Mouse (Mus musculus): ENCODE data around the gene Fat3.

Gene Fat3

DNA sequence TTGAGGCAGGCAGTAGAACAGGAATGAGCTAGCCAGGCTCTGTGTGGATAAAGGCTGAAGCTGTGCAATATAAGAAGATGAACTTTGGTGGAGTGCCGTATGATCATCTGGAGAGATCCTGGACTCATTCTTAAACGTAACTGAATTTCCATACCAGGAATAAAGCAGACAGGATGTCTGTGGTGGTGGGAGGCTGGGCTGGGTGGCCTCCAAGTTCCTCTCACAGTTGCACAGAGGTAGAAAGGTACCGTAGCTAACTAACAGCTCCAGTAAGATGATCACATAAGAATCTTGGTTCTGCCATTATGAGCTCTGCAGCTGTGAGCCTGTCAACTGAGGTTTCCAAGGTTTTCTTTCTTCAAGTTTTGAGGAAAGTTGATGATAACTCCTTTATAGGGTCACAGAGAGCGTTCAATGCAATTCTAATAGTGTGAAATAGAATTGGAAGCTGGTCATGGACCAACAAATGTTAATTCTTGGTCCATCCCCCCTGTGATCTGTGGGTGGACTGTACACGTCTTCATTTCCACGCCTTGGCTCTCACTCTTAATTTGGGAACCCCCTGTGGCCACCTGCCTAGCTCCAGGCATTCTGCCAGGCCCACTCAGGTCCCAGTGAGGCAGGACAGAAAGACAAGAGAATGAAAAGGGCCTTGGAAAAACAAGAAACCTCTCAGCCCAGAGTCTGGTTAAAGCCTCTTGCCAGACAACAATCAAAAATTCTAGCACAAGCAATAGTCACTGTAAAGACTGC is 547.3 kb downstream of the Fat3 start:
- no peak for DNase-seq (ENCODE audit: low read depth, low spot score)

DNA sequence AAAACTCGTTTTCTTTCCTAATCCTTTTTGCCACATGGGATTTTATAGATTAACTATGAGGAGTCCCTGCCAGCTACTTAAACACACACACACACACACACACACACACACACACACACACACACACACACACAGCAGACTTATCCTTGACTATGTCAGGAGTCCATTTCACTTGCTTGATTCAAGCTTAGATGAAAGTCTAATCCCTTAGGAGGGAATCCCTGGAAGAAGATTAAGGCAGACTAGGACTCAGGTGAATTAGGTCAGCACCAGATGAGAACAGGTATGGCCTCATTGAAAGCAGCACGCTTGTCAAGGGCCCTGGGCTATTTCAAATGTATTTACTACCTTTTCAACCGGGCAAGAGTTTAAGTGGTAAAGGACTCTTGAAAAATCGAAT is 553.0 kb downstream of the Fat3 start:
- DNase-seq (ENCODE audit: low read depth, low spot score): no peak

DNA sequence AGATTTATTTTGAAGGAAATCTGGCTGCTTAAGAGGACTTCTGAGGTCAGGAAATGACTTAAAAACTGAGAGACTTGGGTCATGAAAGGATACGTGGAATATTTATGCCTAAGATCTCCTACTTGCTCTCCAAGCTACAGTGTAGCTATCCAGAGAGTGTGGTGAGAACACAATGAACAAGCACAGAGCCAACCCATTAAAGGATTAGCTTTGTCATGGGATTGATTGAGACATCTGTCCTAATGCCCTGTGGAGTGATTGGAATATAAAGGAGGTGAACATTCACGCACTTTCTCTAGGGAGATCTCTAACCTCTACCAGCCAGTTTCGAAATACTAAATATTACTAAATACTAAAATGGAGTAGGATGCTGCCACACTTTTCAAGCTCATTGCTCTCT is 556.9 kb downstream of the Fat3 start:
- no peak for DNase-seq (ENCODE audit: low read depth, low spot score)

DNA sequence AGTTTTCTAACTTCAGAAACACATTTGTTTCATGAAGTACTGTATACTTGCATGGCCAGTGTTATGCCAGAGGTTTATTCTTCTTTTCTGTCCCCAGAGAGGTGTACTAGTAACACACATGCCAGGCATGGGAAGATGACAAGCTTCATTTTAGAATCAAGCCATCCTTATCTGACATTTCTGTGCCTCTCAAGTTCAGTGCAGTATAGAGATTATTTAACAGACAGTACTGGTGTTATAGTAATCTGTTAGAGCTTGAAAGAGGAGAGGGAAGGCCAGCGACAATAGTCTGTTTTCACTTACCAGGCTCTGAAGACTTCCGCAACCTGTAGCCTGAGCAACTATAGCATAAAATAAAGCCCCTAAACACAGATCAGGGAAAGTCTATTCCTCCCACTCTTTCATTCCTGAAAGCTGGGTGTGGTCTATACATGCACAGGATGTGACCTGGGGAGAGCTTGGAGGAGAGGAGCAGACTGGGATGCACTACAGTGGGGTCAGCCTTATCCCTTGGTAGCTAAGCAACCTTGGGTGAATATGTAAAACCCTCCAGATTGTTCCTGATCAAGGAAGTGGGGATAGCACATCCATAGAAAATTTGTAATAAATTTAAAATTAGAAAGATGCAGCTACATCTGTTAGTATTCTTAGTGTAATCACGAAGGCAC is 557.5 kb downstream of the Fat3 start:
- DNase-seq (ENCODE audit: low read depth, low spot score): no peak

DNA sequence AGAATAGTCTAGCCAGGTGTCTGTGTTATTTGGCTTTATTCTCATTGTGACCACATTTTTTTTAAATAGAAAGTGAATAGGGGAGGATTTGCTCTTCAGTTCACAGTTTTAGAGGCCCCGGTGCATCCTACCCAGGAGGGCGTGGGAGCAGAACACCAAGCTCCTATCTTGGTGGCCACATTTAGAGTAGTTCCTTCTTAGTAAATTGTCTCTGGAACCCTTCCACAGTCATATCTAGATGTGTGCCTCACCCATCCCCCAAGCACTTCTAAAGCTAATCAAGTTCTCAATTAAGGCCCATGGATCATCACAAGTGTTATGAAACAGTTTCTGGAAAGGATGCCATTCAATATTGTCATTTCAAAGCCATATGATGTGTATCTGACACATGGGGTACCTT is 559.3 kb downstream of the Fat3 start:
- DNase-seq (ENCODE audit: low read depth, low spot score): no peak

DNA sequence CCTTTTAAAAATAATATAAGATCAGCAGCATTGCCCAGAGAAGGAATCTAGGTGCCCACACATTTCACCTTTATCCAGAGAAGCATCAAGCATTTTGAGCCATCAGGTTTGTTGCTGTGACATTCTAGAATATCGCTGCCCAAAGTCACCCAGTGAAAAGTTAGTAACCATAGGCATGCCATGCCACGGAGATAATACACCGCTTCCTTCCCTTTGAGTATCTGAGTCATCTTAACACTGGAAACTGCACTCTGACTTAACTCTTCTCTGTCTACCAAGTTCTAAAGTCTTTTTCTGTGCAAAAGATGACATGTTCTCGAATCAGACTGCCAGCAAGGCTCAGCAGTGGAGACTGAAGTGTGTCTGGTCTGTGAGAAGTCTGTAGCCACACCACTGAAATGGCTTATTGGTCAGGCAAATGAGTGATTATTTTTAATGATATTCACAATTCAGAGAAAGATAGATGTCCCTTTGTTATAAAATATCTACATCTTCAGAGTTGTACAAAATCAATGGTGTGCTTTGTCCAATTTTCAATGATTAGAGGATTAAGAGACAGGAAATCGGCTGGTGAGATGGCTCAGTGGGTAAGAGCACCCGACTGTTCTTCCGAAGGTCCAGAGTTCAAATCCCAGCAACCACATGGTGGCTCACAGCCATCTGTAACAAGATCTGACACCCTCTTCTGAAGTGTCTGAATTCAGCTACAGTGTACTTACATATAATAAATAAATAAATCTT is 560.0 kb downstream of the Fat3 start:
- no peak for DNase-seq (ENCODE audit: low read depth, low spot score)

DNA sequence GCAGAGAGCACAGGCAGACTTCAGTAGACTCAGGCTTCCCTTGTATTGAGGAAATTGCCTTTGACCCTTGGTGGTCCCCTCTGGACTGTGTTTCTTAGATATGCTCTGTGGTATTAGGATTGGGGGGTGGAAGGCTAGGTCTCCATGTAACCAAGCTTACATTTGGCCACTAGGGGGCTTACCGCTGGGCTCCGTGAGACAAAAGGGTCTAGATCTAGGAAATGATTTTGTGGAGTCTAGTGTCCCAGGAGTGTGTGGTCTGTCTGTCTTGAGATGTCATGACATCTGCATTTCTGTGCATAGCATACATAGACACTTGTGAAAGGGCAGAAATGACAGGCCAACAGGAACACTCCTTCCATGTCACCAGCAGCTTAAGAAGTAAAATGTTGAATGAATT is 561.5 kb downstream of the Fat3 start:
- no peak for DNase-seq (ENCODE audit: low read depth, low spot score)

DNA sequence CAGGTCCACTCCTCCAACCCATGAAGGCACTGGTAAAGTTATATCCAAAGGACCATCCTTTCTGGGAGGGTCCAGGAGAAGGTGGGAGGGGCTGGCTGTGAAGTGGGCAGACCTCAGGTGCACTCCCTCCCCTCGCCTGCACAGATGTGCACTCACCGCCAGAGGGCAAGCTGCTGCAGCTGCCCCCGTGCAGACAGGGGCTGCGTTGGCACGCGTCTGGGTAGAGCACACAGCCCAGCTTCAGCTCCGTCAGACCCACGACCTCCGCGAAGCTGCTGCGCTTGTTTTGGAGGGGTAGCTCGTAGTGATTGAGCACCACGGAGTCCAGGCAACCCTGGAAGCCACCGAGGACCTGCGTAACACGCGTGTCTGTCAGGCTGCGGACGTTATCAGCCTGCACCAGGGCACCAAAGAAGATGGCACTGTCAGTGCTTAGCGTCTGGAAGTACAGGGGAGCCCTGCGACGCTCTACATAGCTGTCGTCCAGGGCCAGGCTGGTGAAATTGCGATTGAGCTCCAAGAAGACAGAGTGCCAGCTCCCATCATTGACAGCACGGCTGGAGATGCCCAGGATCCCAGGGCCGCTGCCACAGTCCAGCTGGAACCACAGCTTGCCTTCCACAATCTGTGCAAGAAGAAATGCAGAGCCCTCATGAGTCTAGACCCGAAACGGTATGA is 563.1 kb downstream of the Fat3 start:
- DNase-seq (ENCODE audit: low read depth, low spot score): no peak

DNA sequence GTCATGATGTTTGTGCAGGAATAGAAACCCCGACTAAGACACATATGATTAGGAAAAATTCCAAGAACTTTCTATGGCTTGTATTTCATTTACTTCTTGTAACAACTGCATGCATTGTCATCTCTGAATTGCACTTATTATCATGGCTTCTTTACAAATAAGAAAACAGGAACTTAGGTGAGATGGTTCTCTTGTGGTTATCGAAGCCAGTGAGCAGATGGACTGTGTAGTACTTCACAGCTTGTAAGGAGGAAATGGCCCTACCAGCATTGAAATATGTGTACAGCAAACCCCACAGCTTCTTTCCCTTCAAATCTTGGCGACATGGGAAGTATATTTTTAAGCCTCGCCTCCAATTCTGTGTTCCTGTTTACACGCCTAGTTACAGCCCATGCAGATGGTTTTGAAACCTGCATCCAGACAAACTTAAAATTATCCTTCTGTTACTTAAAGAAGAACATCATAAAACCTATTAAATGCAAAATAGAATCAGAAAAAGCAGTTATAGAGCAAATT is 570.1 kb downstream of the Fat3 start:
- no peak for DNase-seq (ENCODE audit: low read depth, low spot score)

DNA sequence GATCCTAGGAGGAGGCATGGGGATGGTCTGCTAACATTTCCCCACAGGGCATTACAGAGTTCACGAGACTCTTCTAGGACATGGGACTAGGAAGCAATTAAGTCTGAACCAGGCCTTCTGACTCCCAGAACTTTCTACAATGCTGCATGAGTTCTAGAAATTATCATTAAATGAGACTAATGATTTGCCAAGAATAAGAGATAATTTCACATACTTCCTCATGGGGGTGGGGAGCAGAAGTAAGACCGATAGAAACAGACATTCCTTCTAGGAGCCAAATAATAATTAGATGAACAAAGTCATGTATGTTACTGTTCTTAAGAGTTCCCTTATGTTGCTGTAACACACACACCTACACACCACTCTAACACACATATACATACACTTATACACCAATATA is 572.8 kb downstream of the Fat3 start:
- no peak for DNase-seq (ENCODE audit: low read depth, low spot score)

DNA sequence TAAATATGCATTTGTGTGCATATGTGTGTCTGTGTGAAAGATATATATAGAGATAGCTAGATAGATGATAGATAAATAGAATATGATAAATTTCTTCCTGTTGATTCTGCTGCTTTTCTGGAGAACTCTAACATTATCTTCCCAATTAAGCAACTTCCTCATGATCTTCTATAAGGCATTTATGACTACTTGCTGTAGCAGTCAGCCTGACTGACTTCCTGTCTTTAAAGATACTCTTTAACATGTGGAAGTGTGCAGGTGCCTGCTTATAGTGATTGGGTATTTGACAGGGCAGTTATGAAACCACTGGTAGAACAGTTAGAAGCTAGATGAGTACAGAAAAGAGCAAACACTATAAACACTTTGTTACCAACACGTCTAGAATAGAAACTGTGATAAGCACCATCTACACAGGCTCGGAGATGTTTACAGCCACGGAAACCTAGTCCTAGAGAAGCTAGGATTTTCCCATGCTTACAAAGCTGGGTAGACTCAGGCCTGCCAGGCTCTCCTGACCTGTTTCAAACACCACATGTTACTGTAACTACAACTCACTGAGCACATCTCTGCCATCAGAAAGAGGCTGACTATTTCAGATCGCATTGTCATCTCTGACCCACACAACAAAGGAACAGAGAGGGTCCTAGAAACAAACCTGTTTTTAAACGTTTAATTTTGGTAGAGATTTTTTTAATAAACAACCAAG is 573.6 kb downstream of the Fat3 start:
- DNase-seq (ENCODE audit: low read depth, low spot score): no peak

DNA sequence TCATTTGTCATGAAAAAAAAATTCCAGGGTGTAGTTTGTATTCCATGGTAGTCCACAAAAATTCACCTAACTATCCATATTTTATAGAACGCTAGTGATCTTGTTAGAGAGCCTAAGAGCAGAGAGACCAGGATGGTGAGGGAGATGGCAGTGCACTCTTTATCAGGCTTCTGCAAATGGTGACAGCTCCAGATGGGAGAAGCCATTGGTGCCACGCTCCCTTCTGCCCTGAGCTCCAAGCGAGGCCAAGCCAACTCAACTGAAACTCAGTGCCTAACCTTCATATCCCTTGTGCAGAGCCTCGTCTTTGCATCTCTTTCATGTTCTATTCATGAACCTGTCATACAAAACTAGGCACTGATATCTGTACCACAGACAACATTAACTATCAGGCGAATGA is 575.8 kb downstream of the Fat3 start:
- no peak for DNase-seq (ENCODE audit: low read depth, low spot score)

DNA sequence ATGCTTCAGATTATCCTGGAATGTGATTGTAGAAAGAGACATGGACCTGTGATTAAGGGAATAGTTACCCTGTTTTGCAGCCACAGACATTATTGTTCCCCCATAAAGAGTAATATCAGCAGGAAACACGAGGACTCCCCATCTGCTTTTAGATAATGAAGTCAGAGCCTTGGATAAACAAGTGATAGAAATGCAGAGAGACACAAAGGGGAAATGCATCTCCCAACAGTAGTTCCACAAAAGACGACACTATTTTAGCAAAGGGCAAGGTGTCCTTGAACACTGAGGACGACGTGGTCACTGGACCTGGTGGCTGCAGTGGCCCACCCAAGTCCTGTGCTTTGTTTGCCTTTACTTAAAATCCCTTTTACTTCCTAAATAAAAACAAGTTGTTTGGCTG is 580.8 kb downstream of the Fat3 start:
- DNase-seq (ENCODE audit: low read depth, low spot score): no peak

DNA sequence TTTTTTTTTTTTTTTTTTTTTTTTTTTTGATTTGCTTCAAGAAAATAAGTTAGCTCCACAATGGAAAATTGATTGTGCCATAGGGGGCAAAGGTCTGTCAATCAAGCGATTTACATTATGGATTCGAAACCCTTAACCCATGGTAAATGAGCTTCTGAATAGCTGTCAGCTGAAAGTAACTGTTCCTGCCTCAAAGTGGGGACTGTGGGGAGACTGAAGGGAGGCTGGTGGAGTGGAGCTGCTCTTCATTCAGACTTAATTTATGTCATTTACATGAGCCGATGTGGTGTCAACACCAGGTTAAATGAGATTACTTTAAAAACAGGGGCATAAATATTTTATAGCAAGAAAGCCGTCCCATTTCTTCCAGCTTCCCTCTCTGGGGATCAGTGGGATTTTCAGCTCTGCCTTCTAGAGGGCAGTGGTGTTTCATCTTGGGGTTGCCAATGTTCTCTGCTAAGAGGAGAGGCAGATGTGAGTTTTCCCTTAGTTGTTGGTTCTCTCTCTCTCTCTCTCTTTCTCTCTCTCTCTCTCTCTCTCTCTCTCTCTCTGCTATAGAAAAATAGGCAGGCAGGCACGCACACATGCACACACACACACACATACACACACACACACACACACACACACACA is 581.6 kb downstream of the Fat3 start:
- DNase-seq (ENCODE audit: low read depth, low spot score): no peak

DNA sequence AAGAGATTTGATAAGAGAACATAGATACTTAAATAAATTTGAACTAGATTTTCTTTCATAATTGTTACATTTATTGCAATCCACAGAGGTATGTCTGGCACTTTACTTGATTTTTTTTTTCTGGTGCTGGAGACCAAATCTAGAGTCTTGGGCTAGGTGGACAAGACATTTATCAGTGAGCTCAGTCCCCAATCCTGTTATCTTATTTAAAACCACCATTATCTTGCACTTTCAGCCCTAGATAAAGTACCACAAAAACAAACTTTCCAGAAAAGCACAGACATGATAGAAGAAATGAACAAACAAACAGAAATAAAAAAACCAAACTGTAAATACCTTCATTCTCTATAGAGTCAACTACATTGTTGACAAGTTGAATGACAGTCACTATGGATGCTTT is 584.5 kb downstream of the Fat3 start:
- DNase-seq (ENCODE audit: low read depth, low spot score): no peak

DNA sequence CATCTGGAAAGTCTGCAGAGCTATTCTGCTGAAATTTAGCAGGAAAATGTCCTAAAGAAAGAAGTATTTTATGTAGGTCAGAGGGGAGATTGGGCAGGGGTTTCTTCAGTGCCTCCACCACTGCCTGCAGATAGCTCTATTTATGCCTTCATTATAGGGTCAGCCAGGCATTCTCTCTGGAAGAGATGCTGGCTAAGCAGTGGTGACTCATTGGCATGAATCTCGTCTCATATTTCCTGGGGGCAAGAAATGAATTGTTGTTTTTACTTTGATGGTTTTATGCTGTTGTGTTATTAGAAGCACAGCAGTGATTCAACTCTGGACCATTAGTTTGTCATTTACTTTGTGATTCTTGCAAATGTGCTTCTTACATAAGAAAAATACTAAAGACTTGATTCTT is 588.4 kb downstream of the Fat3 start:
- no peak for DNase-seq (ENCODE audit: low read depth, low spot score)

DNA sequence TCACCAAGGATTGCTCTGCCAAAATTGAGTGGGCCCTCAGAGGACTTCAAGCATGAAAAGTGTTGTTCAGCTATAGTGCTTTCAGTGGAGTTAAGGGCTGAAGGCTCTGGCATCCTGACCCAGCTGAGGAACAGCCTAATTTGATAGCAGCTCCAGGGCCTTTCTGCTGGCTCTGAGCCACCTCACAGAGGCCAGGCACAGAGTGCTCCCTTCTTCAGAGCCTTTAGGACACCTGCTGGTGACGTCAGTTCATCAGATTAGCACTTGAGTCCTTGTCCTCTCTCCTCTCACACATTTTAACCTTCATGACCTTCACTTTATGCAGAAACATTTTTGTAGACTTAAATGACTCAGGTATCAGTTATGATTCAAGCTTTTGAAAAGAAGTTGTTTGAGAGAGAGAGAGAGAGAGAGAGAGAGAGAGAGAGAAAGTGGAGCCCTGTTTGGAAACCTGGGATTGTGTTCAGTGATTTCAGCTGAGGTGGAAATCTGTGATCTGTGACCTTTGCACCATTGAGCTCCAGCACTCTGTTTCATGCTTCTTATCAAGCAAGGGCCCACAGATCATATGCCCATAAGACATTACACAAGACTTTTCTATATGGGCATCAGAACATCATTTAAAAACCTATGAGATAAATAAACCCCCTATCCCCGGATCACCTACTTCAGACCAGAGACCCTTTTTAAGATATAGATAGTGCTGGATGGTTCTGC is 591.5 kb downstream of the Fat3 start:
- no peak for DNase-seq (ENCODE audit: low read depth, low spot score)

DNA sequence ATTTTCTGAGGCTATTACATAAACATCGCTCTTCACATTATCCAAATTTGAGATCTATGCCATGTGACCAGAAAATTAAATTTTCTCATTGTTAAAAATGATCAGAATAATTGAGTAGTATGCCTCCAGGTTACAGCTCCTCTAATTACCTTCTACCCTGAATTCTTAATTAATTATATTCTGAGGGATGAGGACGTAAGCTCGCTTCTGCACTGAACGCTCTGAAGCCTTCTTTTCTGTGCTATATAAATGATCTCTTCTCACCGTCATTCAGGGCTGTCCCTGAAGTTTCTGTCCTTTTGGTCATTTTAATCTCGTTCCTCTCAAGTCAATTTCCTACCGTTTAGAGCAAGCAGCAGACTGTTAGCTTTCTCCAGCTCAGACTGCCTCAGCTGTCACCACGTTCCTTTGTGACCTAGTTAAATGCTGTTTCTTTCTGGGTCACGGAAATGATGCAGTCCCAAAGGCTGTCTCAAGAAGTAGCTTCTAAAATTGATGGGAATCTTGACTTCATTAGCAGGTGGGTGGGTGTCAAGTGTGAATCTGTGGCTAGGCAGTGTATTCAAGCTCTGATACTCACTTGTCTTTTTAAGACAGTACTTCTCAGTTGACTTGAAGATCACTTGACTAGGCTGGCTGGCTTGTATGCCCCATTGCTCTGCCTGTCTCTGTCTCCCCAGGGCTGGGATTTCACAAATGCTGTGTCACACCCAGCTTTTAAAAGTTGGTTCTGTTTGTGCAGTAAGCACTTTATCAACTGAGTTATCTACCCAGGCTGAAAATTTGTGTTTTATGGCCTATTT is 596.9 kb downstream of the Fat3 start:
- DNase-seq (ENCODE audit: low read depth, low spot score): no peak

DNA sequence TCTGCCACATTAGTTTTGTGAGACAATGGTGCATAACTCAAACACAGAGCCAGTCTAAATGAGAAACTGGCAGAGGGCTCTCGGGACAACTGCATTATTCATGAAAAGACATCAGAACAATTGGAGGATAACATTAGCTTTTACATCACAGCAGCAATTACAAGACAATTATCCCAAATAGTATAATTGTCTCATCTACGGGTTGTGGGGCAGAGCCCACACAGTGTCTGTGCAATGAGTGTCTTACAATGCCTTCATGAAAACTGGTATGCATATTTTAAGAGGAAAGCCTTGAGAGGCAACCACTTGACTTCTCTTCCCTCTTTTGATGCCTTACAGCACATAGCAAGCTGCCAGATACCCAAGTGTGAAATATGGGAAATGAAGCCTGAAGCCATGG is 603.0 kb downstream of the Fat3 start:
- no peak for DNase-seq (ENCODE audit: low read depth, low spot score)
